Mouse (Mus musculus) neural tube, embryonic 10.5 days (tissue): ENCODE data around the gene C1qtnf1.

Source experiments
- DNase-seq: peaks from one replicate; pipeline ENCODE4 v3.0.0-alpha.2; 2017; ENCODE audit warnings: low spot score; ENCODE audit errors: extremely low spot score

Gene C1qtnf1

GRCm38 (mm10) chr11:118410479-118410878 is 17.5 kb upstream of the C1qtnf1 start:
- DNase-seq: no peak

- DNase-seq: no peak
Observed at GRCm38 (mm10) chr11:118411271-118411670, 16.7 kb upstream of the C1qtnf1 start.

GRCm38 (mm10) chr11:118412601-118413000 is 15.4 kb upstream of the C1qtnf1 start:
- no peak for DNase-seq

- no peak for DNase-seq
Observed at GRCm38 (mm10) chr11:118413055-118413454, 14.9 kb upstream of the C1qtnf1 start.

GRCm38 (mm10) chr11:118414270-118414669 is 13.7 kb upstream of the C1qtnf1 start:
- no peak for DNase-seq

- DNase-seq: no peak
Observed at GRCm38 (mm10) chr11:118415630-118416029, 12.4 kb upstream of the C1qtnf1 start.

GRCm38 (mm10) chr11:118416046-118416445 is 12.0 kb upstream of the C1qtnf1 start:
- no peak for DNase-seq

- DNase-seq: no peak
Observed at GRCm38 (mm10) chr11:118417496-118417895, 10.5 kb upstream of the C1qtnf1 start.

GRCm38 (mm10) chr11:118418442-118418833 is 9.6 kb upstream of the C1qtnf1 start:
- no peak for DNase-seq

GRCm38 (mm10) chr11:118418834-118419504 is 9.0 kb upstream of the C1qtnf1 start, which contains the start of gene Cant1:
Cant1 (minus strand) TSS chr11:118419086.
- DNase-seq: peak; percentile 98

GRCm38 (mm10) chr11:118420261-118420660 is 7.7 kb upstream of the C1qtnf1 start:
- DNase-seq: no peak

- DNase-seq: peak; percentile 84
Observed at GRCm38 (mm10) chr11:118423266-118423971, 4.6 kb upstream of the C1qtnf1 start.

- no peak for DNase-seq
Observed at GRCm38 (mm10) chr11:118424621-118425335, 3.2 kb upstream of the C1qtnf1 start.

- no peak for DNase-seq
Observed at GRCm38 (mm10) chr11:118426765-118427164, 1.2 kb upstream of the C1qtnf1 start.

GRCm38 (mm10) chr11:118427266-118427779 is 680 bp upstream of the C1qtnf1 start:
- no peak for DNase-seq

GRCm38 (mm10) chr11:118428460-118428868 is 461 bp downstream of the C1qtnf1 start:
- DNase-seq: no peak

GRCm38 (mm10) chr11:118428944-118429709 is 1.1 kb downstream of the C1qtnf1 start:
- no peak for DNase-seq

- DNase-seq: no peak
Observed at GRCm38 (mm10) chr11:118430291-118430885, 2.4 kb downstream of the C1qtnf1 start.

- DNase-seq: no peak
Observed at GRCm38 (mm10) chr11:118431100-118431948, 3.3 kb downstream of the C1qtnf1 start.

GRCm38 (mm10) chr11:118433398-118433868 is 5.4 kb downstream of the C1qtnf1 start:
- no peak for DNase-seq
